Comparison of ENCODE assay signal across 9 mouse cellular contexts in the genomic region with DNA sequence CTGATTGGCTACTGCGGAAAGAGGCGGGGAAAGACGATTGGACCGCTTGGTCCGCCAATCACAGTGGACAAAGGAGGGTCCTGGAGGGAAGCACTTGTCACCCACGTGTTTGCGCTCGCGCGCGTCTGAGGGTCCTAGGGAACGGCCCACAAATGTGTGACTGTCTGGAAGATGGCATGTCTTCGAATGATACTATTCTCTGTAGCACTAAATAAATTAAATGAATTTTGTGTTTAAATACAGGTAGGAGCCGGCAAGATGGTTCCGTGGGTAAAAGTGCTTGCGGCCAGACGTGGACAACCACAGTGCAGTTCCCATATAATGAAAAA. TPM values are rescaled to one million over a fixed set of nuclear protein-coding genes. Genes with fewer than 3 reads are reported as not detected.
DNase-seq lines count a peak whose midpoint lies in the region; ATAC-seq and TF ChIP-seq lines count a peak whose summit lies in the region.
"Had no signal": no experiment of that assay in that cellular context is flagged by ENCODE, and none has a peak within 500 bp of the region (broad histone marks: within the 10 kb centered on the region; RNA-seq: fewer than 3 reads in every experiment).

No protein-coding gene starts in this region.

- H3K4me1 ChIP-seq in heart, postnatal 0 days (ENCODE audit: control insufficient read depth, insufficient read depth), result peaks cover 10% of the 10 kb centered on the region
- H3K4me1 ChIP-seq in bone marrow, adult 2 months (ENCODE audit: control insufficient read depth, insufficient read depth, low read length), result peaks cover 2% of the 10 kb centered on the region; the same call in 1 of the 2 replicates
- H3K4me1 ChIP-seq in hindbrain, embryonic 13.5 days (replicated peaks), result peaks cover 17% of the 10 kb centered on the region
- H3K4me1 ChIP-seq in midbrain, embryonic 13.5 days (replicated peaks), result peaks cover 20% of the 10 kb centered on the region

- H3K9ac ChIP-seq in heart, postnatal 0 days (replicated peaks; ENCODE audit: low read depth, low read length), result peak overlapping the region; percentile 42; the same call in 1 of the 2 replicates
- no peak overlapping the region for H3K9ac ChIP-seq in hindbrain, embryonic 13.5 days
- no peak overlapping the region for H3K9ac ChIP-seq in midbrain, embryonic 13.5 days (replicated peaks)

- H3K27ac ChIP-seq in heart, postnatal 0 days (ENCODE audit: low read depth), result peak overlapping the region; percentile 53
- no peak overlapping the region; the same call in 1 of the 2 replicates for H3K27ac ChIP-seq in bone marrow, adult 2 months (ENCODE audit: control insufficient read depth, insufficient read depth, low read depth, low read length, poor library complexity)
- H3K27ac ChIP-seq in hindbrain, embryonic 13.5 days, result no peak overlapping the region; the same call in 1 of the 2 replicates
- H3K27ac ChIP-seq in midbrain, embryonic 13.5 days, result peak overlapping the region; percentile 44; the same call in 1 of the 2 replicates

- H3K4me3 ChIP-seq in heart, postnatal 0 days (ENCODE audit: low read depth, low read length), result peak overlapping the region; percentile 59
- H3K4me3 ChIP-seq in bone marrow, adult 2 months (replicated peaks; ENCODE audit: control insufficient read depth, low read depth, low read length), result peak overlapping the region; percentile 62
- peak overlapping the region; percentile 77 for H3K4me3 ChIP-seq in hindbrain, embryonic 13.5 days
- peak overlapping the region; percentile 78 for H3K4me3 ChIP-seq in midbrain, embryonic 13.5 days (replicated peaks)

- H3K27me3 ChIP-seq in heart, postnatal 0 days (ENCODE audit: control insufficient read depth, insufficient read depth, low read length), result no peaks in the 10 kb centered on the region
- peaks cover 4% of the 10 kb centered on the region; the same call in 1 of the 2 replicates for H3K27me3 ChIP-seq in hindbrain, embryonic 13.5 days
- no peaks in the 10 kb centered on the region for H3K27me3 ChIP-seq in midbrain, embryonic 13.5 days
- H3K27me3 ChIP-seq: Patski had no signal

- no peaks in the 10 kb centered on the region for H3K9me3 ChIP-seq in heart, postnatal 0 days (replicated peaks; ENCODE audit: control insufficient read depth, low read length)
- H3K9me3 ChIP-seq in hindbrain, embryonic 13.5 days, result no peaks in the 10 kb centered on the region
- H3K9me3 ChIP-seq in midbrain, embryonic 13.5 days, result no peaks in the 10 kb centered on the region

- no peak for TF ChIP-seq CTCF in heart, postnatal 0 days (IDR thresholded peaks at IDR 0.05; ENCODE audit: low read depth)
- TF ChIP-seq CTCF in bone marrow, adult 2 months (IDR thresholded peaks at IDR 0.05; ENCODE audit: control insufficient read depth, insufficient read depth, low read length), result no peak

- H3K36me3 ChIP-seq in heart, postnatal 0 days (replicated peaks; ENCODE audit: control insufficient read depth, insufficient read depth, low read length), result no peaks in the 10 kb centered on the region
- no peaks in the 10 kb centered on the region for H3K36me3 ChIP-seq in hindbrain, embryonic 13.5 days
- no peaks in the 10 kb centered on the region for H3K36me3 ChIP-seq in midbrain, embryonic 13.5 days

- WGBS in heart, postnatal 0 days, result 6% methylated on average over 17 of the region's 17 CpGs
- 3% methylated on average over 17 of the region's 17 CpGs for WGBS in bone marrow, adult 2 months
- 5% methylated on average over 17 of the region's 17 CpGs for WGBS in hindbrain, embryonic 13.5 days
- 6% methylated on average over 17 of the region's 17 CpGs for WGBS in midbrain, embryonic 13.5 days

- peak overlapping the region; percentile 62 for H3K4me2 ChIP-seq in heart, postnatal 0 days (ENCODE audit: low read depth, low read length)
- peak overlapping the region; percentile 55 for H3K4me2 ChIP-seq in hindbrain, embryonic 13.5 days
- H3K4me2 ChIP-seq in midbrain, embryonic 13.5 days (replicated peaks), result peak overlapping the region; percentile 56

- no peak for ATAC-seq in heart, postnatal 0 days (ENCODE audit: insufficient read depth, low read depth)
- no peak for ATAC-seq in hindbrain, embryonic 13.5 days (ENCODE audit: low FRiP score)
- no peak for ATAC-seq in midbrain, embryonic 13.5 days

- TF ChIP-seq POLR2A in bone marrow, adult 2 months (IDR thresholded peaks at IDR 0.05; ENCODE audit: borderline replicate concordance, control insufficient read depth, low read depth, low read length), result no peak

- DNase-seq in heart, postnatal 0 days (ENCODE audit: low spot score), result no peak
- no peak for DNase-seq in heart, postnatal 4 days
- no peak for DNase-seq in cerebellum, postnatal 10 days
- no peak for DNase-seq in retina, postnatal 1 day
- no peak for DNase-seq in layer of hippocampus, postnatal 10 days (ENCODE audit: low spot score in 2 of 2)

- TF ChIP-seq EP300 in heart, postnatal 0 days (IDR thresholded peaks at IDR 0.05; ENCODE audit: low read depth), result no peak; the same call in 1 of the 2 replicates

RNA-seq across cellular contexts. Expression of a gene that starts 1.4 kb away (rescaled TPM):
- total RNA-seq in heart, postnatal 0 days (2014; rRNA removed; ENCODE audit: low replicate concordance), result 5.0 and 11.6 TPM in 2 replicates
- polyA plus RNA-seq in heart, postnatal 0 days (2015; fragmentation: Nextera tagmentation; extraction: Ambion mirVana), result 2.8 and 3.0 TPM in 2 replicates
- total RNA-seq in heart, postnatal 4 days (2021), result 10 to 100 TPM; 11.1 to 11.6 TPM
- 3.8 and 5.3 TPM in 2 replicates for polyA plus RNA-seq in bone marrow, adult 2 months (2011; ENCODE audit: insufficient read depth, insufficient read length, low replicate concordance, missing spikeins)
- 5.3 and 7.1 TPM in 2 replicates for polyA plus RNA-seq in hindbrain, embryonic 13.5 days (2015; fragmentation: Nextera tagmentation; extraction: Ambion mirVana)
- polyA plus RNA-seq in midbrain, embryonic 13.5 days (2015; fragmentation: Nextera tagmentation; extraction: Ambion mirVana), result 6.3 and 6.4 TPM in 2 replicates
- 10 to 100 TPM; 19.9 to 20.5 TPM for total RNA-seq in layer of hippocampus, postnatal 10 days (2021)

RNA-seq across cellular contexts. Expression of a gene that starts 53.4 kb away (rescaled TPM):
- 6.4 and 12.4 TPM in 2 replicates for total RNA-seq in heart, postnatal 0 days (2014; rRNA removed; ENCODE audit: low replicate concordance)
- 7.9 and 9.2 TPM in 2 replicates for polyA plus RNA-seq in heart, postnatal 0 days (2015; fragmentation: Nextera tagmentation; extraction: Ambion mirVana)
- 10 to 100 TPM; 14.2 to 17.0 TPM for total RNA-seq in heart, postnatal 4 days (2021)
- polyA plus RNA-seq in bone marrow, adult 2 months (2011; ENCODE audit: insufficient read depth, insufficient read length, low replicate concordance, missing spikeins), result 4.2 and 5.2 TPM in 2 replicates
- polyA plus RNA-seq in hindbrain, embryonic 13.5 days (2015; fragmentation: Nextera tagmentation; extraction: Ambion mirVana), result 1.9 and 2.0 TPM in 2 replicates
- polyA plus RNA-seq in midbrain, embryonic 13.5 days (2015; fragmentation: Nextera tagmentation; extraction: Ambion mirVana), result 1.6 and 2.1 TPM in 2 replicates
- 1 to 10 TPM; 5.8 to 6.6 TPM for total RNA-seq in layer of hippocampus, postnatal 10 days (2021)

Comparison
In these comparisons a context has a peak if more than half of its experiments do, and no peak if none do; other contexts are left out.
1. H3K27ac ChIP-seq: peak in heart, postnatal 0 days (single experiment) and midbrain, embryonic 13.5 days (single experiment); none in bone marrow, adult 2 months (single experiment) and hindbrain, embryonic 13.5 days (single experiment).
2. Peak in every context shown above with its lines, with median percentiles within 50 percentile points of each other: H3K4me2 ChIP-seq and H3K4me3 ChIP-seq.